ENCODE assay signal across 12 mouse cellular contexts in genomic region chr14:11682441-11682840, GRCm38 (mm10).
A peak's percentile ranks its signal among the peaks of the same experiment; 100 is the strongest.
DNase-seq lines count a peak whose midpoint lies in the region; ATAC-seq and TF ChIP-seq lines count a peak whose summit lies in the region.
"Had no signal": no experiment of that assay in that cellular context is flagged by ENCODE, and none has a peak within 500 bp of the region (broad histone marks: within the 10 kb centered on the region; RNA-seq: fewer than 3 reads in every experiment).

No protein-coding gene starts in this region.

- no peak overlapping the region for H3K9ac ChIP-seq in kidney, embryonic 14.5 days (ENCODE audit: low read depth, low read length)
- no peak overlapping the region for H3K9ac ChIP-seq in embryonic facial prominence, embryonic 12.5 days

- DNase-seq in cerebellum, adult 11-12 months, result peak; percentile 38
- DNase-seq in cerebellum, postnatal 4 days (ENCODE audit: low spot score in 2 of 2), result no peak
- no peak for DNase-seq in kidney, adult 2 months
- peak; percentile 42 for DNase-seq in lung, postnatal 25 days (ENCODE audit: low spot score)
- no peak for DNase-seq in testis, postnatal 14 days (ENCODE audit: low spot score)
- DNase-seq in frontal cortex, postnatal 14 days (ENCODE audit: low spot score in 2 of 2), result no peak
- DNase-seq: B cell, adult 2 months had no signal

- no peaks in the 10 kb centered on the region for H3K36me3 ChIP-seq in kidney, embryonic 14.5 days (ENCODE audit: control insufficient read depth, insufficient read depth, low read length)
- no peaks in the 10 kb centered on the region for H3K36me3 ChIP-seq in kidney, adult 2 months (ENCODE audit: control insufficient read depth, insufficient read depth, low read length)
- no peaks in the 10 kb centered on the region for H3K36me3 ChIP-seq in embryonic facial prominence, embryonic 12.5 days

- TF ChIP-seq CTCF in kidney, adult 2 months (conservative IDR thresholded peaks at IDR 0.05; ENCODE audit: insufficient read depth, insufficient read length, low read depth, low read length), result no peak

- no peak for TF ChIP-seq POLR2A in kidney, adult 2 months (IDR thresholded peaks at IDR 0.05; ENCODE audit: low read depth, low read length)

- H3K4me3 ChIP-seq in kidney, embryonic 14.5 days (ENCODE audit: low read length), result no peak overlapping the region
- H3K4me3 ChIP-seq in kidney, adult 2 months (ENCODE audit: insufficient read depth, low read depth, low read length), result no peak overlapping the region
- H3K4me3 ChIP-seq in embryonic facial prominence, embryonic 12.5 days, result no peak overlapping the region

- ATAC-seq in kidney, embryonic 14.5 days (ENCODE audit: low FRiP score, low TSS enrichment), result peak; percentile 53; the same call in 1 of the 2 replicates
- no peak for ATAC-seq in embryonic facial prominence, embryonic 12.5 days (ENCODE audit: insufficient number of reproducible peaks, insufficient read depth, low FRiP score, low TSS enrichment)
- ATAC-seq: activated CD4-positive, CD25-positive, alpha-beta regulatory T cell, adult 4 months; hindbrain, postnatal 0 days had no signal

- H3K27ac ChIP-seq in kidney, embryonic 14.5 days (ENCODE audit: low read depth, low read length), result no peak overlapping the region
- no peak overlapping the region for H3K27ac ChIP-seq in kidney, adult 2 months (ENCODE audit: insufficient read depth, low read depth, low read length)
- 0 out of 2 replicates have a peak overlapping the region, but pooled peaks have one; percentile 36 for H3K27ac ChIP-seq in embryonic facial prominence, embryonic 12.5 days
- H3K27ac ChIP-seq: hindbrain, postnatal 0 days had no signal

- no peaks in the 10 kb centered on the region for H3K9me3 ChIP-seq in kidney, embryonic 14.5 days (ENCODE audit: control insufficient read depth, low read length)
- H3K9me3 ChIP-seq in embryonic facial prominence, embryonic 12.5 days, result no peaks in the 10 kb centered on the region

- peaks cover 19% of the 10 kb centered on the region; the same call in 1 of the 2 replicates for H3K4me1 ChIP-seq in kidney, embryonic 14.5 days (ENCODE audit: control insufficient read depth, insufficient read depth, low read length)
- peaks cover 2% of the 10 kb centered on the region; the same call in 1 of the 2 replicates for H3K4me1 ChIP-seq in kidney, adult 2 months (ENCODE audit: control insufficient read depth, insufficient read depth, low read length)
- H3K4me1 ChIP-seq in embryonic facial prominence, embryonic 12.5 days, result peaks cover 30% of the 10 kb centered on the region

- H3K4me2 ChIP-seq in kidney, embryonic 14.5 days (replicated peaks; ENCODE audit: low read depth, low read length), result no peak overlapping the region
- no peak overlapping the region for H3K4me2 ChIP-seq in embryonic facial prominence, embryonic 12.5 days (replicated peaks)
- H3K4me2 ChIP-seq: midbrain, embryonic 11.5 days had no signal

- no peaks in the 10 kb centered on the region for H3K27me3 ChIP-seq in kidney, embryonic 14.5 days (ENCODE audit: control insufficient read depth, insufficient read depth, low read length)
- no peaks in the 10 kb centered on the region for H3K27me3 ChIP-seq in kidney, adult 2 months (replicated peaks; ENCODE audit: control insufficient read depth, insufficient read depth, low read length)
- no peaks in the 10 kb centered on the region for H3K27me3 ChIP-seq in embryonic facial prominence, embryonic 12.5 days

- 39% methylated on average over 3 of the region's 3 CpGs for WGBS in kidney, embryonic 14.5 days
- 34% methylated on average over 3 of the region's 3 CpGs for WGBS in kidney, adult 2 months
- WGBS in embryonic facial prominence, embryonic 12.5 days, result 26% methylated on average over 3 of the region's 3 CpGs

Comparison
In these comparisons a context has a peak if more than half of its experiments do, and no peak if none do; other contexts are left out.
1. DNase-seq: peak in cerebellum, adult 11-12 months (single experiment) and lung, postnatal 25 days (single experiment); none in cerebellum, postnatal 4 days (0 of 2), kidney, adult 2 months (single experiment), testis, postnatal 14 days (single experiment) and frontal cortex, postnatal 14 days (0 of 2).